Mouse (Mus musculus): Measurements from ENCODE around the gene Ncoa1. TPM values are rescaled to one million over a fixed set of nuclear protein-coding genes. Genes with fewer than 3 reads are reported as not detected.

Ncoa1 gene
- total and polyA plus RNA-seq, 3 experiments, result 36.0 to 65.0 (median 45.0) TPM

- Histone ChIP-seq H3K4me1 (ENCODE audit: control insufficient read depth in 1 of 2, insufficient read depth in 2 of 2, low read length in 2 of 2) (peaks cover 9 to 14% of the 10 kb centered on the region in 2 experiments), H3K27ac (ENCODE audit: control insufficient read depth, low read depth, low read length) (no peak overlapping the region), H3K9ac (ENCODE audit: control insufficient read depth, low read depth, low read length, poor library complexity, severe bottlenecking) (0 out of 2 replicates have a peak overlapping the region, but pooled peaks have one; percentile 16), H3K9me3 (replicated peaks; ENCODE audit: insufficient read depth, low read length) (no peaks in the 10 kb centered on the region), H3K4me3 (ENCODE audit: control insufficient read depth in 1 of 2, insufficient read depth in 1 of 2, low read depth in 2 of 2, low read length in 2 of 2) (no peak overlapping the region), H3K79me2 (ENCODE audit: control insufficient read depth, insufficient read depth, low read length, poor library complexity) (peaks cover 68% of the 10 kb centered on the region), H3K36me3 (ENCODE audit: control insufficient read depth in 1 of 2, insufficient read depth in 2 of 2, low read length in 2 of 2) (peaks cover 8 to 28% of the 10 kb centered on the region in 2 experiments), H3K27me3 (ENCODE audit: control insufficient read depth in 1 of 2, insufficient read depth in 2 of 2, low read length in 2 of 2) (no peaks in the 10 kb centered on the region)
- DNase-seq (ENCODE audit: low read depth, low spot score), result no peak
- no peak for TF ChIP-seq RAD21 (IDR thresholded peaks at IDR 0.05; ENCODE audit: low read depth, low read length)
Measured at GRCm38 (mm10) chr12:4436198-4436597, 40.8 kb downstream of the Ncoa1 start.

GRCm38 (mm10) chr12:4433549-4433948 lies 43.4 kb downstream of the Ncoa1 start:
- TF ChIP-seq MYB (IDR thresholded peaks at IDR 0.05; ENCODE audit: low read depth, low read length), result no peak
- TF ChIP-seq EP300 (IDR thresholded peaks at IDR 0.05; ENCODE audit: low read depth in 1 of 2, low read length in 2 of 2), result no peak
- no peak for TF ChIP-seq TBP (IDR thresholded peaks at IDR 0.05; ENCODE audit: low read depth, low read length)
- TF ChIP-seq BHLHE40 (IDR thresholded peaks at IDR 0.05; ENCODE audit: borderline replicate concordance, low read depth, low read length), result no peak
- TF ChIP-seq ZNF384 (IDR thresholded peaks at IDR 0.05; ENCODE audit: low read depth, low read length), result no peak
- TF ChIP-seq USF2 (IDR thresholded peaks at IDR 0.05; ENCODE audit: borderline replicate concordance in 1 of 2, insufficient read depth in 1 of 2, low read depth in 1 of 2, low read length in 2 of 2), result no peak
- TF ChIP-seq TCF12 (IDR thresholded peaks at IDR 0.05; ENCODE audit: low read depth, low read length), result no peak
- no peak for TF ChIP-seq POLR2AphosphoS5 (IDR thresholded peaks at IDR 0.05; ENCODE audit: borderline replicate concordance, low read depth, low read length)
- TF ChIP-seq MEF2A (IDR thresholded peaks at IDR 0.05; ENCODE audit: extremely low read depth, insufficient replicate concordance, low read depth, low read length, poor library complexity, severe bottlenecking), result no peak
- Histone ChIP-seq H3K27ac (ENCODE audit: control insufficient read depth, low read depth, low read length) (no peak overlapping the region), H3K9me3 (replicated peaks; ENCODE audit: insufficient read depth, low read length) (no peaks in the 10 kb centered on the region), H3K4me3 (ENCODE audit: control insufficient read depth in 1 of 2, insufficient read depth in 1 of 2, low read depth in 2 of 2, low read length in 2 of 2) (no peak overlapping the region), H3K79me2 (ENCODE audit: control insufficient read depth, insufficient read depth, low read length, poor library complexity) (peaks cover 63% of the 10 kb centered on the region), H3K9ac (ENCODE audit: control insufficient read depth, low read depth, low read length, poor library complexity, severe bottlenecking) (no peak overlapping the region), H3K4me1 (ENCODE audit: control insufficient read depth in 1 of 2, insufficient read depth in 2 of 2, low read length in 2 of 2) (peaks cover 9 to 18% of the 10 kb centered on the region in 2 experiments), H3K36me3 (ENCODE audit: control insufficient read depth in 1 of 2, insufficient read depth in 2 of 2, low read length in 2 of 2) (peaks cover 5 to 35% of the 10 kb centered on the region in 2 experiments), H3K27me3 (ENCODE audit: control insufficient read depth in 1 of 2, insufficient read depth in 2 of 2, low read length in 2 of 2) (no peaks in the 10 kb centered on the region)
- no peak for DNase-seq (ENCODE audit: low read depth, low spot score)

GRCm38 (mm10) chr12:4431978-4432377 lies 45.0 kb downstream of the Ncoa1 start:
- peaks cover 5 to 35% of the 10 kb centered on the region in 2 experiments for H3K36me3 ChIP-seq (ENCODE audit: control insufficient read depth in 1 of 2, insufficient read depth in 2 of 2, low read length in 2 of 2)
- no peak overlapping the region for H3K4me3 ChIP-seq (ENCODE audit: control insufficient read depth in 1 of 2, insufficient read depth in 1 of 2, low read depth in 2 of 2, low read length in 2 of 2)

More at GRCm38 (mm10) chr12:4431978-4432377, 45.0 kb downstream of the Ncoa1 start:
- peaks cover 62% of the 10 kb centered on the region for H3K79me2 ChIP-seq (ENCODE audit: control insufficient read depth, insufficient read depth, low read length, poor library complexity)
- H3K27ac ChIP-seq (ENCODE audit: control insufficient read depth, low read depth, low read length), result no peak overlapping the region; the same call in 1 of the 2 replicates
- peaks cover 9 to 18% of the 10 kb centered on the region in 2 experiments for H3K4me1 ChIP-seq (ENCODE audit: control insufficient read depth in 1 of 2, insufficient read depth in 2 of 2, low read length in 2 of 2)
- DNase-seq (ENCODE audit: low read depth, low spot score), result peak; percentile 73
- no peaks in the 10 kb centered on the region for H3K27me3 ChIP-seq (ENCODE audit: control insufficient read depth in 1 of 2, insufficient read depth in 2 of 2, low read length in 2 of 2)
- H3K9me3 ChIP-seq (replicated peaks; ENCODE audit: insufficient read depth, low read length), result no peaks in the 10 kb centered on the region
- H3K9ac ChIP-seq (ENCODE audit: control insufficient read depth, low read depth, low read length, poor library complexity, severe bottlenecking), result no peak overlapping the region
- TF ChIP-seq TAL1 (IDR thresholded peaks at IDR 0.05; ENCODE audit: low read length), result peak; percentile 56
- TF ChIP-seq POLR2AphosphoS2 (IDR thresholded peaks at IDR 0.05; ENCODE audit: low read length), result no peak
- peak; percentile 67; the same call in 1 of the 2 replicates for TF ChIP-seq TCF12 (IDR thresholded peaks at IDR 0.05; ENCODE audit: low read depth, low read length)
- TF ChIP-seq ELF1 (IDR thresholded peaks at IDR 0.05; ENCODE audit: low read depth, low read length), result no peak
- TF ChIP-seq EP300 (IDR thresholded peaks at IDR 0.05; ENCODE audit: low read depth in 1 of 2, low read length in 2 of 2), result peak in 1 of 2 experiments; percentile 36; a peak in 1 of 4 replicates
- TF ChIP-seq GATA1 (IDR thresholded peaks at IDR 0.05; ENCODE audit: low read depth, low read length), result peak; percentile 53
- TF ChIP-seq SIN3A (IDR thresholded peaks at IDR 0.05; ENCODE audit: low read length), result no peak
- TF ChIP-seq BHLHE40 (IDR thresholded peaks at IDR 0.05; ENCODE audit: borderline replicate concordance, low read depth, low read length), result no peak
- TF ChIP-seq ZC3H11A (IDR thresholded peaks at IDR 0.05; ENCODE audit: low read depth, low read length), result no peak
- peak; percentile 82 for TF ChIP-seq ZNF384 (IDR thresholded peaks at IDR 0.05; ENCODE audit: low read depth, low read length)

All from MEL (cell line).